Mouse (Mus musculus): ENCODE measurements at regions not wholly inside any gene's neighbourhood (a gene's known extent, or its start where the extent isn't known, plus 50 kb on each side); places are given as distances from the start of the nearest gene placed in this dataset.

DNA sequence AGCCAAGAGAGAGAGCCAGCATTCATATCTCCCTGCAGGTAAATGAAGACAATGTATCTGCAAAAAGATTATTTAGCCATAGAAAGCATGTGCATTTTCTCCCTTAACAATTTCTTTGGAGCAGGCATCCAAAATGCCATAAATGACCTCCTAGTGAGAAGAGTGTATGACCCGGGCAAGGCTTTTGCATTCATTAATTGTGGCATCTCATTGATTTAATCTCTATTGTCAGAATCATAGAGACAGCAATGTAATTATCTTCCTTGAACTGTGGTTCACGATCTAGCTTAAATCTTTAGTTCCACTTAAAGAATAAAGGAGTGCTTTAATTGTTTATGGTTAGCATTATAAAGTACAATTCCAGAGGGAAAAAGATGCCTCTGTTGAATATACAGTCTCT is 190.5 kb upstream of the Prkd1 start:
- TF ChIP-seq CTCF (IDR thresholded peaks at IDR 0.05; ENCODE audit: control insufficient read depth, insufficient read depth, insufficient replicate concordance, low read depth, low read length) = no peak
- TF ChIP-seq POLR2A (IDR thresholded peaks at IDR 0.05; ENCODE audit: control insufficient read depth, low read depth, low read length) = no peak
